Mouse (Mus musculus) CH12.LX (cell line): ENCODE data around the gene Tle6. TPM values are rescaled to one million over a fixed set of nuclear protein-coding genes. Genes with fewer than 3 reads are reported as not detected.

Experiments
- DNase-seq: peaks from one replicate; pipeline ENCODE4 v3.0.0-alpha.2; 2013; ENCODE audit errors: extremely low read depth
- H3K27ac ChIP-seq: 2 replicates; pipeline ENCODE4 v1.5.1; 2012; ENCODE audit warnings: low read depth, mild to moderate bottlenecking, control low read depth, moderate library complexity; ENCODE audit not compliant: insufficient read depth
- H3K27me3 ChIP-seq: replicated peaks from 2 replicates; pipeline ENCODE3; 2012; ENCODE audit warnings: inconsistent platforms
- H3K36me3 ChIP-seq, 2 experiments: replicated peaks in 1 of 2; 2 replicates each; pipeline versions ENCODE3 to v1.6.1; 2012; ENCODE audit warnings: inconsistent platforms in 1 of 2, low read length in 1 of 2, mild to moderate bottlenecking in 1 of 2, mixed read lengths in 1 of 2, moderate library complexity in 1 of 2; ENCODE audit not compliant: control insufficient read depth in 1 of 2, insufficient read depth in 1 of 2
- H3K4me1 ChIP-seq, 2 experiments: 2 replicates each; pipeline ENCODE4 v1.6.1; 2012; ENCODE audit warnings: inconsistent platforms in 1 of 2, moderate library complexity in 1 of 2; ENCODE audit not compliant: insufficient read depth in 2 of 2, control insufficient read depth in 1 of 2
- H3K4me2 ChIP-seq: 2 replicates; pipeline ENCODE4 v1.6.1; 2012; ENCODE audit warnings: low read depth, mild to moderate bottlenecking, control low read depth; ENCODE audit not compliant: poor library complexity, insufficient read depth, severe bottlenecking
- H3K4me3 ChIP-seq, 3 experiments: fragments of 150-350 bp in 1 of 3; sonication (generic) in 1 of 3; replicated peaks in 1 of 3; 2 replicates each; pipeline versions ENCODE3 to v1.5.1; 2011 to 2012; ENCODE audit warnings: low read depth in 2 of 3, low read length in 2 of 3, mild to moderate bottlenecking in 2 of 3, moderate library complexity in 2 of 3, control low read depth in 1 of 3, improper control_type of control experiment in 1 of 3, inconsistent platforms in 1 of 3, mixed read lengths in 1 of 3; ENCODE audit not compliant: poor library complexity in 1 of 3
- H3K79me2 ChIP-seq: replicated peaks from 2 replicates; pipeline ENCODE4 v1.6.1; 2012; ENCODE audit warnings: mild to moderate bottlenecking, moderate library complexity; ENCODE audit not compliant: control insufficient read depth, poor library complexity, insufficient read depth, severe bottlenecking; ENCODE audit errors: extremely low read depth
- H3K9ac ChIP-seq: 2 replicates; pipeline ENCODE4 v1.6.1; 2012; ENCODE audit warnings: low read depth, mild to moderate bottlenecking, control low read depth, moderate library complexity; ENCODE audit not compliant: insufficient read depth
- H3K9me3 ChIP-seq: replicated peaks from 2 replicates; pipeline ENCODE3; 2012; ENCODE audit warnings: low read length, inconsistent platforms, mixed read lengths
- CTCF ChIP-seq, 2 experiments: IDR thresholded peaks in 1 of 2; conservative IDR thresholded peaks in 1 of 2; 2 replicates each; pipeline ENCODE4 v1.5.1; 2011 to 2012; ENCODE audit warnings: low read depth in 2 of 2, low read length in 2 of 2, improper control_type of control experiment in 1 of 2, inconsistent platforms in 1 of 2, mild to moderate bottlenecking in 1 of 2, moderate library complexity in 1 of 2
- KAT2A ChIP-seq: IDR thresholded peaks from 2 replicates; pipeline ENCODE4 v1.6.1; 2012; ENCODE audit warnings: low read length, improper control_type of control experiment, inconsistent platforms; ENCODE audit not compliant: insufficient replicate concordance
- MXI1 ChIP-seq: IDR thresholded peaks from 2 replicates; pipeline ENCODE4 v1.6.1; 2011; ENCODE audit warnings: mild to moderate bottlenecking, low read depth, low read length, improper control_type of control experiment
- NRF1 ChIP-seq: IDR thresholded peaks from 2 replicates; pipeline ENCODE4 v1.6.1; 2014; ENCODE audit warnings: low read depth, mild to moderate bottlenecking, inconsistent platforms, low read length, improper control_type of control experiment, moderate library complexity
- PAX5 ChIP-seq: IDR thresholded peaks from 2 replicates; pipeline ENCODE4 v1.6.1; 2012; ENCODE audit warnings: low read length, inconsistent platforms, mixed read lengths
- POLR2A ChIP-seq: IDR thresholded peaks from 2 replicates; pipeline ENCODE4 v1.6.1; 2011; ENCODE audit warnings: low read depth, mild to moderate bottlenecking, improper control_type of control experiment, low read length
- ZNF384 ChIP-seq: IDR thresholded peaks from 2 replicates; pipeline ENCODE4 v1.6.1; 2012; ENCODE audit warnings: low read depth, low read length, improper control_type of control experiment, inconsistent platforms
- dilution Hi-C: fragments of 300-500 bp; cut with MboI; formaldehyde crosslinking; loops from 2 replicates; pipeline ENCODE4 v1.14.3; 2020; ENCODE audit warnings: low sequenced_read_pairs; ENCODE audit not compliant: extremely low pct_unique_long_range_greater_than_20kb, extremely low pct_ligation_motif_present
- in situ Hi-C: fragments of 300-500 bp; cut with MboI; formaldehyde crosslinking; loops from 3 replicates; pipeline ENCODE4 v1.14.3; 2019; ENCODE audit warnings: low sequenced_read_pairs, low pct_ligation_motif_present, low pct_unique_long_range_greater_than_20kb, mixed read lengths
- polyA plus RNA-seq: library from polyadenylated mRNA; unstranded; fragments of >175 nt; gene quantifications from 2 replicates; pipeline ENCODE4 v1.2.1, GENCODE M21; 2012; ENCODE audit warnings: low read depth; ENCODE audit not compliant: insufficient read length
- total RNA-seq, 2 experiments: library from RNA; depleted of rRNA; stranded (reverse); fragments of 300-350 nt in 1 of 2; fragments of >200 nt in 1 of 2; gene quantifications; 2 replicates each; pipeline ENCODE4 v1.2.3; 2012 to 2014

Gene Tle6
- total and polyA plus RNA-seq, 3 experiments, result 0.39 to 1.3 (median 1.2) TPM

- no peak for DNase-seq
- H3K9me3 ChIP-seq, result peaks cover 5% of the 10 kb centered on the region
- in situ Hi-C loops, result no loop called here
These were observed 41.7 kb downstream of the Tle6 start, which contains the start of gene Aes for GRCm38 (mm10) chr10:81559163-81559626. Gene Aes, plus strand, starts transcription at chr10:81559488.

GRCm38 (mm10) chr10:81557491-81557890 lies 43.4 kb downstream of the Tle6 start:
- Histone ChIP-seq H3K27ac (no peak overlapping the region), H3K9me3 (peaks cover 5% of the 10 kb centered on the region), H3K4me2 (no peak overlapping the region), H3K79me2 (peaks cover 14% of the 10 kb centered on the region; the same call in 1 of the 2 replicates), H3K36me3 (peaks cover 0 to 2% of the 10 kb centered on the region in 2 experiments), H3K9ac (no peak overlapping the region), H3K27me3 (peaks cover 41% of the 10 kb centered on the region), H3K4me1 (peaks cover 8 to 31% of the 10 kb centered on the region in 2 experiments; a peak in 3 of 4 replicates), H3K4me3 (no peak overlapping the region)
- dilution Hi-C loops, result no loop called here
- no peak for DNase-seq
- TF ChIP-seq ZNF384 (0 out of 2 replicates have a peak, but pooled peaks have one; percentile 4), KAT2A (no peak)
- in situ Hi-C loops, result no loop called here

More at GRCm38 (mm10) chr10:81559163-81559626, 41.7 kb downstream of the Tle6 start, which contains the start of gene Aes:
- dilution Hi-C loops, result no loop called here
- Histone ChIP-seq H3K4me3 (peak within 1 kb of the TSS; percentile 47 to 80 (median 76)), H3K9ac (peak within 1 kb of the TSS; percentile 75), H3K36me3 (peaks cover 0 to 4% of the 10 kb centered on the region in 2 experiments), H3K27me3 (peaks cover 57% of the 10 kb centered on the region), H3K4me1 (peaks cover 5 to 18% of the 10 kb centered on the region in 2 experiments; a peak in 3 of 4 replicates), H3K79me2 (peaks cover 14% of the 10 kb centered on the region; the same call in 1 of the 2 replicates), H3K27ac (peak within 1 kb of the TSS; percentile 30; the same call in 1 of the 2 replicates), H3K4me2 (peak within 1 kb of the TSS; percentile 84)
- TF ChIP-seq POLR2A (peak; percentile 28; the same call in 1 of the 2 replicates), PAX5 (no peak), NRF1 (peak; percentile 74)

DNA sequence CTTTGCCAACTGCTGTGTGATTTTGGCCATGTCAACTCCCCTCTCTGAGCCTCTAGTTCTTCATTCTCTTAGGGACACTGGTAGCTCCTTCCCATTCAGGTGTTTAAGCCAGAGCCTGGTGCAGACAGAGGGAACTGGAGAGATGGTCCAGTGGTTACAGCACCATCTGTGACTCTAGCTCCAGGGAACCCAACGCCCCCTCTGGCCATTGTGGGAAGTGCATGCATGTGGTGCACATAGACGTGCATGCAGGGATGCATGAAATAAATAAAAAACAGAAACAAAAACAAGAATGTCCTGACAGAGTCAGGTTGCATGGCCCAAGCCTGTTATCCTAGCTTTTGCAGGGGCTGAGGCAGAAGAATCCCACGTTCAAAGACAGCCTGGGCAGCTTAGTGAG lies 44.6 kb downstream of the Tle6 start:
- dilution Hi-C loops, result no loop called here

More for the DNA sequence above, 44.6 kb downstream of the Tle6 start:
- peaks cover 33% of the 10 kb centered on the region for H3K27me3 ChIP-seq
- peaks cover 5% of the 10 kb centered on the region for H3K9me3 ChIP-seq
- H3K4me3 ChIP-seq, result no peak overlapping the region
- no peak overlapping the region for H3K4me2 ChIP-seq
- H3K4me1 ChIP-seq, result peaks cover 7 to 40% of the 10 kb centered on the region in 2 experiments
- in situ Hi-C loops, result no loop called here
- TF ChIP-seq CTCF (conservative IDR thresholded peaks at IDR 0.05 in 1 of 2, IDR thresholded peaks at IDR 0.05 in 1 of 2; ENCODE audit: low read depth in 2 of 2, low read length in 2 of 2), result peak; percentile 38 to 40; a peak in 3 of 4 replicates
- TF ChIP-seq MXI1, result no peak
- no peak overlapping the region for H3K27ac ChIP-seq
- no peak for DNase-seq
- no peak overlapping the region for H3K9ac ChIP-seq
- H3K79me2 ChIP-seq, result peaks cover 12% of the 10 kb centered on the region; the same call in 1 of the 2 replicates
- no peaks in the 10 kb centered on the region for H3K36me3 ChIP-seq
